7 mouse cellular contexts compared by ENCODE assay signal in genomic region chr7:75848115-75848775, GRCm38 (mm10). TPM values are rescaled to one million over a fixed set of nuclear protein-coding genes. Genes with fewer than 3 reads are reported as not detected.
DNase-seq lines count a peak whose midpoint lies in the region; ATAC-seq lines count a peak whose summit lies in the region.

Gene Klhl25 (plus strand): TSS chr7:75848310.

- H3K27ac ChIP-seq in intestine, embryonic 15.5 days: peak within 1 kb of the TSS; percentile 87
- peak within 1 kb of the TSS; percentile 93 for H3K27ac ChIP-seq in midbrain, embryonic 10.5 days (replicated peaks)

- peak; percentile 99 for DNase-seq in adrenal gland, adult 2 months
- peak; percentile 96 for DNase-seq in embryo, embryonic 11.5 days (ENCODE audit: low read depth, low spot score)
- DNase-seq in gastrocnemius, postnatal 36 days: peak; percentile 97 to 98
- peak; percentile 95 to 98 for DNase-seq in left cerebral cortex, postnatal 25 days (ENCODE audit: low spot score in 2 of 2)
- peak; percentile 97 for DNase-seq in midbrain, embryonic 10.5 days (ENCODE audit: low spot score)
- peak; percentile 91 for DNase-seq in right cerebral cortex, postnatal 4 days

- peak; percentile 99 for ATAC-seq in intestine, embryonic 15.5 days

- H3K9me3 ChIP-seq in intestine, embryonic 15.5 days: no peaks in the 10 kb centered on the region
- no peaks in the 10 kb centered on the region for H3K9me3 ChIP-seq in midbrain, embryonic 10.5 days (replicated peaks)

- under 1% methylated on average over 60 of the region's 60 CpGs for WGBS in intestine, embryonic 15.5 days
- WGBS in midbrain, embryonic 10.5 days: under 1% methylated on average over 60 of the region's 60 CpGs

- H3K27me3 ChIP-seq in intestine, embryonic 15.5 days (replicated peaks): no peaks in the 10 kb centered on the region
- no peaks in the 10 kb centered on the region for H3K27me3 ChIP-seq in midbrain, embryonic 10.5 days (ENCODE audit: low read depth, poor library complexity, severe bottlenecking)

- intact Hi-C loops in gastrocnemius, postnatal 36 days (cut with DNase I): no loop called here
- intact Hi-C loops in left cerebral cortex, postnatal 25 days (cut with DNase I): loop anchor here (5.0 kb wide), 1 partner anchor 34 kb away; no protein-coding TSS in a partner anchor

- H3K4me3 ChIP-seq in intestine, embryonic 15.5 days (replicated peaks): peak within 1 kb of the TSS; percentile 93
- peak within 1 kb of the TSS; percentile 83 for H3K4me3 ChIP-seq in midbrain, embryonic 10.5 days

- H3K4me1 ChIP-seq in intestine, embryonic 15.5 days (replicated peaks): peaks cover 20% of the 10 kb centered on the region
- peaks cover 42% of the 10 kb centered on the region for H3K4me1 ChIP-seq in midbrain, embryonic 10.5 days

- peak within 1 kb of the TSS; percentile 86 for H3K4me2 ChIP-seq in intestine, embryonic 15.5 days (replicated peaks)

- no peaks in the 10 kb centered on the region for H3K36me3 ChIP-seq in intestine, embryonic 15.5 days
- H3K36me3 ChIP-seq in midbrain, embryonic 10.5 days: peaks cover 18% of the 10 kb centered on the region

- peak within 1 kb of the TSS; percentile 90 for H3K9ac ChIP-seq in intestine, embryonic 15.5 days

RNA-seq across cellular contexts. Expression of gene Klhl25, which starts in this region (rescaled TPM):
- 10 to 100 TPM; 13.6 to 20.1 TPM for total RNA-seq in adrenal gland, adult 2 months (2021)
- 13.4 and 14.9 TPM in 2 replicates for polyA plus RNA-seq in adrenal gland, adult 2 months (2012; rRNA removed)
- total RNA-seq in gastrocnemius, postnatal 36 days (2021): 1 to 10 TPM; 3.3 to 3.4 TPM
- 10.2 and 11.9 TPM in 2 replicates for polyA plus RNA-seq in intestine, embryonic 15.5 days (2015; fragmentation: Nextera tagmentation; extraction: Ambion mirVana)
- 10 to 100 TPM in 1 of 2 experiments, 1 to 10 TPM in 1; 7.5 to 10.4 TPM for total RNA-seq in left cerebral cortex, postnatal 25 days (2021)
- polyA plus RNA-seq in midbrain, embryonic 10.5 days (2016; fragmentation: Nextera tagmentation; extraction: Ambion mirVana): 23.7 and 25.0 TPM in 2 replicates

Comparison
In these comparisons a context has a peak if more than half of its experiments do, and no peak if none do; other contexts are left out.
1. Peak in every context shown above with its lines: DNase-seq, ATAC-seq, H3K4me3 ChIP-seq and H3K27ac ChIP-seq.